Mouse (Mus musculus) left cerebral cortex, adult 11 months (tissue): ENCODE measurements around the gene Hyal3.

Source experiments
- DNase-seq: peaks from one replicate; pipeline ENCODE4 v3.0.0; 2022; ENCODE audit warnings: low spot score

Gene Hyal3

DNA sequence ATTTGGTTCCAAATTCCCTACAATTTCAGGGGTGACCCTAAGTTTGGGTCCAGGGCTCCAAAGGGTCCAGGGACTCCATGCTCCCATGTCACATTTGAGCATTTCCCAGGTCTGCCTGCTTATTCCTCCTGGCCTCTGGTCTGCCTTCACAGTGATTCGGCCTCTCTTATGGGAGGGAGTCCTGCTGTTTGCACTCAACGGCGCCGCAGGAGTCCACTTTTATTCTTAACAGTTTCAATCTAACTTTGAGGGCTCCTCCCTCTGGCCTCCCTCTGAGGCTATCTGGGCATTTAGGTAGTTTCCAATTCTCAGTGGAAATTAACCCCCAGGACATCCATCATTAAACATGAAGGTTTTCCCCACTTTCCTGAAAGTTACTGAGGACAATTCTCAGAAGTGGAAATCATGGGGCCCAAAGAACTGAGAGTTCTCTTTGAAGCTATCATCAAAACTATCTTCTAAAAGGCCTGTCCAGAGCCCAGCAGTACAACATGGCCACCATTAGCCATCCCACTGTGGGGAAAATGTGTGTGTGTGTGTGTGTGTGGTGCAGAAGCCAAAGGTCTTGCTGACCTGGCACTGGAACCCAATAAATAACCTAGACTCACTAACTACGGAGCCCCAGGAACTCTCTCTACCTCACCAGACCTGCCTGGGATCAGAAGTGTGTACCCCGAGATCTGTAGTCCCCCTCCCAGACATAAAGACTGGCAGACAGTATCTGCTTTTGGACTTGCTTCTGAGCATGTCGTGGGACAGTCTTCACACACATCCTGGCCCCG lies 13.9 kb downstream of the Hyal3 start:
- no peak for DNase-seq

DNA sequence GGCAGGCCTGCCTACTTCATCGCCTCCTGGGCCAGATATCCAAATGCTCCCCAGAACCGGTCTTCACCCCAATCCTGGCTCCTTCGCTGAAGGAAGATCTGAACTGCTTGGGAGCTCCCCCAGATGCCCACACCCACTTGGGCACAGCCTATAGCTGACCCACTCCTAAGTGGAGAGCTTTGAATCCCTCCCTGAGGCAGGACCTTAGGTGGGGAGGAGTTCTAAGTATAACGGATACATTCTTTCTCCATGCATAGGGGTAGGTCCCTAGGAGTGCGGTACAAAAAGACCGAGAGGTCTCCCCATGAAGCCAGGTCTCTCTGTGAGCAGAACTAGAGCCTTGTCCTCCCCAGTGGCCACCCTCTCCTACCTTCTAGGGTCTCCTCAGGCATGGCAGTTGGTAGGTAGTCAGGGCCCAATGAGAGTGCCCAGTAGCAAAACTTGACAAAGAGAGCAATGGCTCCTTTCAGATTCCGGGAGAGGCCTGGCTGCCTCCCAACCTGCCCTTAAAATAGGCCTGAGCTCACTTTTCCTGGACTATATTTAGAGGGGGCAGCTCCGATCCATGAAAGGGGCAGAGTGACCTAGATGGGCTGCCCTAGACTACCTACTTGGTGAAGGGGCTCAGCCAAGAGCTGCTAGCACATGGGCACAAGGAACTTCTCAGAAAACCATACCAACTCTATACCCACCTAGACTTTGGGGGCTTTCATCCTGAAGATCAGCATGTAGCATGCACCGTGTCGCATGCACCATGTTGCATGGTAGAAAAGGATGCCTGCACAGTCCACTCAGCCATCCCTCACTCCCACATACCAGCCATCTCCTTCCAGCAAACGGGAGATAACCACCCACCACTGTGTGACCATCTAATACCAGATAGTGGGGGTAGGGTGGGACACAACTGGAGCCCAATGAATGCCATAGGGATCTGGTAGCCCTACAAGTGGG lies 16.3 kb downstream of the Hyal3 start:
- no peak for DNase-seq

DNA sequence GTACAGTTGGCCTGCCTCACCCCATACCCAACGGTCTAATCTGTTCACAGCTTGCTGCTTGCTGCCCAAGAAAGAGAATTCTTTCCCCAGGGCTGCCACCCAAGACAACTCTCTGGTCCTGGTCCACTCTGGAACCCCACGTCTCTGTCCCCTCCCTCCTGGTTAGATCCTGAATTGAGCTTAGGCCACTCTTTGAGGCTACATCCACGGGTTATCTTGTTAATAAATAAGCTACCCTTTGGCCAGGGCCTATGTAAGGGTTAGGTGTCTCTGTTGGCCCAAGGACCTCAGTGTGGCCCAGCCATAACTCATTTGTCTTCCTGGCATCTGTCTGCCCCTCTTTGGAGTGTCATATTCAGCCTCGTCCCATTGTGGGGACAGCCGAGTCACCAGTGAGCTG lies 17.8 kb downstream of the Hyal3 start:
- DNase-seq = no peak

DNA sequence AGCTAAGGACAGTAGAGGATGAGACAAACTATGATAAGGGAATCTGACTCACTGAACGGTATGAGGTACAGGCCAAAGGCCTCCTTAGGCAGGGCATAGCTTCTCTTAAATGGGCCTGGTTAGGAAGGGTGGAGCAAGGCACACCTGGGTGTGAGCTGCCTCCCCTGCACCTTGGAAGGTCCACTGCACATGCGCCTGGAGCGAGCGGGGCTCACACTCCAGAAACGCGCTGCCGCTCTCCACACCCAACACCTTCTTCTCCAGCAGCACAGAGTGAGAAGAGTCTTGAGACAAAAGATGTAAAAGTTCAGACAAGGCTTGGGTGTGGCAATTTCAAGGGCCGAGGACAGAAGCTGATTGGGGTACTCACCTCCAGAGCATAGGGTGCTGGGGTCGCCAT lies 18.8 kb downstream of the Hyal3 start:
- no peak for DNase-seq

DNA sequence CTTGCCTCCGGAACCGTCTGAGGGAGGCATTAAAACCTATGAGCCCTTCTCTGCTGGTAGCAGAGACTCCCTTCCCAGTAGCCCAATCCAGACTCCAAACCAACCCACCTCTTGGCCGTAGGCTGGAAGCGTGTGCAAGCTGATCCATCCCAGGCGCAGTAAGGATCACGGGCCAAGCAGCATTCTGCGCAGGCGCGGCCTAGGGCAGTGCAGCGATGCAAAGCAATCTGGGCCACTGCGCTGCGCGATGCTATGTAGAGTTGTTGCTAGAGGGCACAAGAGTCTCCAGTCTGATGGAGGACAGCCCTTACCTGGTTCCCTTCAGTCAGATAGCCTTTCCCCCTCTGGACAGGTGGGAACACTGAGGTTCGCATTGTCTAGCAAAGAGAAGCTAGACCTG lies 19.2 kb downstream of the Hyal3 start:
- no peak for DNase-seq

DNA sequence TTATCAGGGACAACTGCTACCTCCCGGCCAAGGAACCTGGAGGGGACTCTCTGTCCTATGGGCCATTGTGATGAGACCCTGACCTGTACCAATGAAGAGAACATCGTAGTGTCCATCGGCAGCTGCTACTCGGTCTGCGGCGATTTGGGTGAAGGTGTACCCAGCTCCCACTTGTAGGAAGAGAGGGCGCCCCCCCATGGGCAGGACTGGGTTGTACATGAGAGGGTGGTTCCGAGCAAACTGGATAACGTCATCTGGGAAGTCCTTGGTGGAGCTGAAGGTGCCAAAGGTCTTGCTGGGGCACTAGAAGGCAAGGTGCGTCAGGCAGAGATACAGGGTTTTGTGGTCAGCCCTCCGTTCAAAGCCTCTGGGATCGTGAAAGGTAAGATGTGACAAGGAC lies 20.1 kb downstream of the Hyal3 start:
- DNase-seq = no peak

DNA sequence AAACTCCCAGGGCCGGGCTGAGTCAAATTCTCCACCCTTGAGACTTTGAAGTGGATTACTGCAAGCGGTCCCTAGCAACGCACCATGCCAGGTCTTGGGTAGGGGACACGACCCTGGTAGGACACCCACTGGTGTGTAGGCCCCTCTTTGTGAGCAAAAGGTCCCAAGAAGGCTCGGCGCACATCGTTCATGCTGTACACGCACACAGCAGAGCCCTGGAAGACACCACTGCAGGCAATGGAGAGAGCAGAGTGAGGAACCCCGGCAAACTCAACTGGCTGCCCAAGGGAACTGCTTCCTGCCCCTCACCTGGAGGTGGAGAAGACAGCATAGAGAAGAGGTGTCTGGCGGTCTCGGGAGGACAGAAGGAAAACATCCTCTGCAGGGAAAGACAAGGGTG lies 20.7 kb downstream of the Hyal3 start:
- no peak for DNase-seq

DNA sequence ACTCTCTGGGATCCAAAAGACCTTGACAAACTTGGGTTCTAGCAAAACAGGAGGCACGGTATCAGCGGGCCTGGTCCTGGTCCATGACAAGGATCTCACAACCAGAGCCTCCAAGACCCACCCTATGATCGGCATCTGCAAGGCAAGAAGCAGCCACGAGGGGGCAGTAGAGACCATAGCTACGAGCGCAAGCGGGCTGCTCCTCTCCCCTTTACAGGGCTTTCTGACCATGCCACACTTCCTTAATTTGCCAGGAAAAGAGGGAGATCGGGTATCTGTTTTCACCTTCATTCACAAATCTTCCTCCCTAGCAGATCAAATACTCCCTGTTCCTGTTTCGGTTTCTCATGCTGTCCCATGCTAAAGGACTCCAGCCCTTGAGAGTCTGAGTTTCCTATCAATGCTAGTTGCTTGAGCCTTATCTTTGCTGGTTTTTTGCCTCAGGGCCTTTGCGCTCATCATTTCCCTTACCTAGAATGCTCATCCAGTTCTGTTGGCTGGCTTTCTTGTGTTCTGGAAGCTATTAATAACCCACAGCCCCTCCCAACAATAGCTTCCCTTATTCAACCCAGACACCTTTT lies 21.5 kb downstream of the Hyal3 start:
- DNase-seq = peak; percentile 82

DNA sequence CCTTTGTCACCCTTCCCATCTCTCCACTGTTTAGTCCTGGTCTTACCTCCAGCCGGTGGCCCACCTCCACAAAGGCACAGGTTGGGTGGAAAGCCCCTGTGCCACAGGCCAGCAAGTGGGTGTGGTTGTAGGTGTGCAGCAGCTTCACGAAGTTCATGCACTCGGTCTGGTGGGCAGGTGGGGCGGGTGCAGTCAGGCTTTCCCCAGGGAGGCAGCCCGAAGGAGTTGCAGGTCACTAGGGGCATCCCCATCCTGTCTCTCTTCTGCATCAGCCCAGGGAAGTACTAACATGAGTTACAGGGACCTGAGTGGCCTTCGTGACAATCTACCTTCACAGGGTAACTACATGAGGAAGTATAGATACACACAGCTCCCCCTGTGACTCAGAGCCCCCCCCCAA lies 22.6 kb downstream of the Hyal3 start:
- DNase-seq = no peak

DNA sequence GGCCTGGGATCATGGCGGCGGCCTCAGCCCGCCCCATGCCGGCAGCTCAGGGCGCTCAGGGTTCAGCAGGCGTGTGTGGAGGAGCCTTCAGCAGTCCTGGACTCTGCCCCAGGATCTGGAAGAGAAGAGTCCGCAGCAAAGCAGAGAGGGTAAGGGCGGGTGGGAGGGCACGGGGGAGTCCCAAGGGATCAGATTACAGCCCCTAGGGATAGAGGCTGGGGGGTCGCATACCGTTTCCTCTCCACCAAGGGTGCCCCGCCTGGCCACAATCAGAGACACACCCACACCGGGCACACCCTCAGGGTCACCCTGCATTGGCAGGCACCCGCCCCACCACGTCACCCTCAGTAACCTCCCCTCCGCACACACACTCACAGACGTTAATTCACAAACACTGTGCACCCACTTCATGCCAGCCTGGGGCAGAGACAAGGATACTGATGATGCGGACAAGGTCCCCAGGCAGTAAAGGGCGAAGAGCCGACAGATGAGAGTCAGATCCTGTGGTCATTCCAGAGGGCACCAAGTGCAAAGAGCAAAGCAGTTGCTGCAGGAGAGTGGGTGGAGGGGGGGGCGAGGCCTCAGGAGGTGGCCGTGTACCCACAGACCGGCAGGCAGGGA lies 24.5 kb downstream of the Hyal3 start:
- no peak for DNase-seq

DNA sequence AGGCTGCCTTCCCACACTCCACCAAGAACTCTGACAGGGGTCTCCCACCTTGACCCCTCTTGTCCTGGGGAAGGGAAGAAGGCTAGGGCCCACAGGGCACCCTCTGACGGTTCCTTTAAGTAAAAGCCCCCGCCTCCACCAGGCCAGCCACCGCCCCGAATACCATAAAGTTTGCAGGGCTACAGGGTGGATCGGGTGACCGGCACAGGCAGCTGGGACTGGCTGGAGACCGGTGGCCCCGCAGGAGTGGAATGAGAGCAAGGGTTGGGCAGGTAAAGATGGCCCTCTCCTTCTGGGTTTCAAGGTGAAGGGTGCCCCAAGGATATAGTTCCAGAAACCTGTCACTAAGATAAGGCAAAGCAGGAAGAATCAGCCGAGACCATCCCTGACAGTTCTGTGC lies 26.0 kb downstream of the Hyal3 start:
- no peak for DNase-seq

DNA sequence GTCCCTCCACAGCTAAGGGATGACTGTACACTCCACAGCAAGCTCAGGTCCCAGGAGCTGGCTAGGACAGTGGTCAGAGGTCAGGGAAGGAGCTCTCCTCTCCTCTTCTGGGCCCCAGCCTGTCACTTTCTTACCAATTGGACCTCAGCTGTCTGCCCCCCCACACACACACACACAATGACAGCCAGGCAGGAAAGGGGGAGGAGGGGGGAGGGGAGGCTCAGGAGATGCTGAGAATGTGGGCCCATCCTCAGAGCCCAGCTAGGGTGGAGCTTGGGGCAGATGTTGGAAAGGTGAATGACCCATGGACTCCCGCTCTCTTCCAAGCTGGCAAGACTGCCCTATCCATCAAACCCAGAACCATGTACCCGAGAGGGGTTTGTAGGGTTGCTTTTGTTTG lies 26.4 kb downstream of the Hyal3 start:
- DNase-seq = no peak

DNA sequence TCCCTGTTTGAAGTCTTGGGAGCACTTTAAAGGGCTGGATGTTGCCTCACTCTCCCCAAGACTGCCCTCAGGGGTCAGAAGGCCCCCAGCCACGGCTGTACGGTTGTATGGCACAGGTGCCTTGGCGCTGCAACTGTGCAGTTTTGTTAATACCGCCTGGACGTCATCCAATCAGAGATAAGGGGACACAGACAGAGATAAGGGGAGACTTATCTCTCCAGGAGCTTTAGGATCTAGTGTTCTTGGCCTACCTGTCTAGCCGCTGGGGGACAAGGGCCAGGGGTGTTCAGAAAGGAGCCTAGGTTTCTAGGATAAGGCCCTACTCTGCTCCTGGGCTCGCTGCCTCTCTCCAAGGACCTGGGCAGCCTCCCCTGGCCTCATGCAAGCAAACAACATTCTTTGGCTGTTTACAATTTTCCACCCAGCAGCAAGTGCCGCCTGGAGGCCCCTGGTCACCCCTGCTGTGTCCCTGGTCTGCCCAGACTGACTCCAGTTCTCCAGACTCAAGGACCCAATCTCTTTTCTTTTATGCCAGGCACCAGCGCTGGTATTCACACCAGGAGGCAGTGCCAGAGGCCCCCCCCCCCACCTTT lies 27.1 kb downstream of the Hyal3 start:
- DNase-seq = no peak

DNA sequence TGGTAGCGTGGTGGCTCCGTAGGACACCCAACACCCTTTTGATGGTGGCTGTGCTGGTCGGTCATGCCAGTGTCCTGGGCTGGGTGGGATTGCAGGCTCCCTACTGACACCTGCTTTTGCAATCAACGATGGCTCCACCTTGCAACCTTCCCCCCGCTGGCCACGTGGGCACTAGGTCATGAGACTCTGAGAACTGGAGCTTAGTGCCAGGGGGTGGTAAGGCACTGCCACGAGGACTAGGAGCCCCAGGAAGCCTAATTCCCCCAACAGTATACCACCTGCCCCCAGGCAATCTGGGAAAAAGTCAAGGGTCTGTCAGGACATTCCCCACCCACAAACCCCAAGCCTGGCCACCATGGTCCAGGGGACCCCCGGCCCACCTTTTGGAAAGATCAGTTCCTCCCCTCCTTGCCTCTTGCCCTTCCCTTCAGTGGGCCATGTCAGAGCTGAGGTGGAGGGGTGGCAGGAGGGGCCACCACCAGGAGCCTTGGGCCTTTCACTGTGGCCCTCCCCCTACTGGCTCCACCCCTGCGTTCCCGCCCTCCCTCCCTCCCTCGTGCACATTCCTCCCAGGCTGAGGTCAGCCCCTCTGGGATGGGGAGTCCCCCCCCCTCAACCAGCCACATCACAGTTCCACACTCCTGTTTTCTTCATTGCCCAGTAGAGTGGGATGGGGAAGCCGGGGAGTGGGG lies 28.3 kb downstream of the Hyal3 start, which contains the start of gene Sema3b:
Gene Sema3b, minus strand, starts transcription at position 489 of the 692 bp plus-strand sequence.
- no peak for DNase-seq

DNA sequence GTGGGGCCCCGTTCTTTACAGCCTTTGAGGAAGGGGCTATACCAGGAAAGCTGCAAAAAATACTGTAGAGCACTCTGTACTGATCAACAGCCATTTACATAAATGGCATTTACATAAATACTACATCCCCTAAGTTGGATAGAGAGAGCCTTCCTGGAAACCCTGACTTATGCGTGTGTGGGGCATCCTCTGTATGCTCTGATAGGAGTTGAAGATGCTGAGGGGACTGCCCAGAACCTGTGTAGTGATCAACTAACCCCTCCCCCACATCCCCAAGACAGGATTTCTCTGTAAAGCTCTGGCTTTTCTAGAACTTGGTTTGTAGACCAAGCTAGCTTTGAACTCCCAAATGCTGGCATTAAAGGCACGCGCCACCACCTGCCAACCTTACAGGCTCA lies 28.8 kb downstream of the Hyal3 start:
- DNase-seq = no peak

DNA sequence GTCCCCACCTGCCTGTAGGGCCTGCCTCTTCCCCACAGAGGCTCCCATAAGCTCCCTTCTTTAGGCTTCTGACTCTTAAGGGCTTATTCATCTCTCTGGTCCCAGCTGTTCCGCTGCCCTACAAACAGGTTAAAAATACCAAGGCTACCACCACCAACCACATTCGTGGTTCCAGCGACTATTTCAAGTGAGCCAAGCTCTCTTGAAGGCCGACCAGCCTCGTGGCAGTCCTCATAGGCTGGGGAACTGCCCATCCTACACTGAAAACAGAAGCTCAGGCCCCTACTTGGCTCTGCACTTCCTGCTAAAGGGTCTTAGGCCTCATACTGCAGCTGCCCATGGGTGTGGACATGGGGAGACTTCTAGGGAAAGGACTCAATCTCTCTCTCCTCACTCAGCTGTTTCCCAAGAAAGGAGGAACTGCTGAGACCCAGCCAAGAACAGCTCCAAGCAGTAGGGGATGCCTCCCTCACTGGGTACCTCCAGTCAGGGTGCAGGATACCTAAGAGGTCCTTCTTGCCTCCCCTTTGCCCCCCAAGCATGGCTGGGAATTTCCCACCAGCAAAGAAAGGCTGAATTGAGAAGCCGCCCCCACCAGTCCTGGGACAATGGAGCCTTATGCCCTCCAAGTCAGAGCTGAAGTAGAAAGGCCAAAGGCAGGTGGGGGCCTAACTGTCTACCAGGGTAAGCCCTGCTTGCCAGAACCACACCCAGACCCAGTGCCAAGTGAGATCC lies 31.0 kb downstream of the Hyal3 start:
- DNase-seq = no peak

DNA sequence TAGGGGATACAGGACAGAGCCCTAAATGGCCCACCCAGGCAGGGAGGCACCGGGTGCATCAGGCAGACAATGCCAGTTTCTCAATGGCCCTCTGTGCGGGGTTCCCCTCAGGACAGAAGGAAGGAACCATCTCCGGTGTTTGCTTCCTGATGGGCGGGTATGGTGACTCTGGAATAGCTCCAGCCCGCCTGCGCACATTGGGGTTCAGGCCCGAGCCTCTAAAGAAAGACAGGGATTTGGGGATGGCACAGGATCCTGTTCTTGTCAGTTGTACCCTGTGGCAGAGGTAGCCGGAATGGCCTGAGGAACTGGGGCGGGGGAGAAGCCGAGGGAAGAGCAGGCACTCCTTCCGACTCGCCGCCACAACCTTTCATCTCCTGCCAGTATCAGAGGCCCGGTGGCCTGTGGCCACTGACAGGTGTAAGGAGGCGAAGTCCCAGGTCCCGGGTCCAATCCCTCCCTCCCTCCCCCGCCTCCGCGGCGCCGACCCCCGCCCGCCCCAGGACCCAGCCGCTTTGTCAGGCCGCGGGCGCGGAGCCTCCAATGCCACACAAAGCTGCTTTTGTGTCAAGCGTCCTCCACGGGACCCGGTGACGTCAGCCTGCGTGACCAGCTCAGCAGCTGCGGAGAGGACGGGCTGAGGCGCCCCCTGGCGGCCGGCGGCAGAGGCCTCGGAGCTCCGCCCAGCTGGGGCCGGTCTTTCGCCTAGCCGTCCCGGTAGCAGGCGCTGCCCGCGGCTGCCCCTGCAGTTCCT lies 31.8 kb downstream of the Hyal3 start:
- peak; percentile 96 for DNase-seq

DNA sequence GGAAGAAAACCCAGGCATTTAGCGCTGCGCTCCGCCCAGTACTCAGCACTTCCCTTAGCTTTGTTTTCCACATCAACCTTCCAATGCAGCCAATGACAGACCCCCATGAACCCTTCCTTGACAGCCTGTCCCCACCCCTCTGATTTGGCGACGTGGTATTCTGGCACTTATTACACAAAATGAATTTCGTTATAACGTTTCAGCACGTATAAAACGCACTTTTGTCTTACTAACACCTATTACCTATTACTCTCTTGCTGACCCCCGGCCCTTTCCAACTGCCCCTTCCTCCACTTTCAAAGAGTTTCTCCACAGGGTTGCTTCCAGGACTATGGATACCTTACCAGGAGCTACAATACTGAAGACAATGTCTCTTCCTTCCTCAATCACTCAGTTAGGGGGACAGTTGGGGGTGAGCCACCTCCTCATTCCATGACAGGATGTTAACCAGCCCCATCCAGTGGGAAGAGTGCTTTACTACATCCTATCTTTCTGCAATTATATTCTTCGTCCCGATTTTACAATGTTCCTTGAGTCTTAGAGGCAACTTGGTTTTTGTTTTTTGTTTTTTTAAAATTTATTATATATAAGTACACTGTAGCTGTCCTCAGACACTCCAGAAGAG lies 32.4 kb downstream of the Hyal3 start:
- no peak for DNase-seq

DNA sequence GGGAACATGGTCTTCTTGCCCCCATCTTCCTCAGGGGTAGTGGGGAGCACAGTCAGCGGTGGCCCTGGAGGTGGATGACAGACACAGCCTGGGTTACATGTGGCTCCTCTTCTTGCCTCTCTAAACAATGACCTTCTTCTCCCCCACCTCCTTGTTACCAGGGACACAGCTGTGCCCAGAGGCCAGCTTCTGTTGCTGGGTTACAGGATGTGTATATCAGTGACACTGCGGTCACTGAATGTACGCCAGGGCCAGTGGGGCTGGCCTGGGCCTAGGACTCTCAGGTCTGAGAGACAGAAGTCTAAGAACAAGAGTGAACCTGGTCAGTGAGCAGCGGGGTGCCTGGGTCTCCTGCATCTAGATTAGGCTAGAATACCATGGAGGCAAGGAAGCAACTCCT lies 34.4 kb downstream of the Hyal3 start:
- no peak for DNase-seq
